Mouse (Mus musculus) lung, adult 2 months (tissue): ENCODE data around the gene 4930404H24Rik.

ENCODE experiments used
- CTCF ChIP-seq: fragments of 200-500 bp; IDR thresholded peaks from 2 replicates; pipeline ENCODE4 v1.5.1; 2011; ENCODE audit warnings: mild to moderate bottlenecking, low read length, control low read depth; ENCODE audit not compliant: insufficient read depth
- POLR2A ChIP-seq: fragments of 200-500 bp; IDR thresholded peaks from 2 replicates; pipeline ENCODE4 v1.6.1; 2011; ENCODE audit warnings: low read depth, mild to moderate bottlenecking, control low read depth, low read length, borderline replicate concordance; ENCODE audit errors: extremely low read depth

DNA sequence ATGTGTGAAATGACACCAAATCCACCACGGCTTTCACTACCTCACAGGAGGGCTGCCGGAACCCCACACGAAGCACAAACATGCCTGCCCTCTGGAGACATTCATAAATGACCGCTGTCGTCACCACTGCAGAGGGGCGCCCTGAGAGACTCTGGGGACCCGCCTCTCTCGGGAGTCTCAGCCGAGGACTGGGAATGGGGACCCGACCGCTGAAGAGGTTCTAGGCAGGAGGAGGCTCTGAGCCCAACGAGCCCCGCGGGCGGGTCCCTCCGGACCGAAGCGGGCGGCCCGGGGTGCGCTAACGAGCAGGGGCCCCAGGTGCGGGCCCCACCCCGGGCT is 442 bp upstream of the 4930404H24Rik start:
- TF ChIP-seq POLR2A (no peak), CTCF (no peak)
